8 mouse cellular contexts compared by ENCODE assay signal in the genomic region with DNA sequence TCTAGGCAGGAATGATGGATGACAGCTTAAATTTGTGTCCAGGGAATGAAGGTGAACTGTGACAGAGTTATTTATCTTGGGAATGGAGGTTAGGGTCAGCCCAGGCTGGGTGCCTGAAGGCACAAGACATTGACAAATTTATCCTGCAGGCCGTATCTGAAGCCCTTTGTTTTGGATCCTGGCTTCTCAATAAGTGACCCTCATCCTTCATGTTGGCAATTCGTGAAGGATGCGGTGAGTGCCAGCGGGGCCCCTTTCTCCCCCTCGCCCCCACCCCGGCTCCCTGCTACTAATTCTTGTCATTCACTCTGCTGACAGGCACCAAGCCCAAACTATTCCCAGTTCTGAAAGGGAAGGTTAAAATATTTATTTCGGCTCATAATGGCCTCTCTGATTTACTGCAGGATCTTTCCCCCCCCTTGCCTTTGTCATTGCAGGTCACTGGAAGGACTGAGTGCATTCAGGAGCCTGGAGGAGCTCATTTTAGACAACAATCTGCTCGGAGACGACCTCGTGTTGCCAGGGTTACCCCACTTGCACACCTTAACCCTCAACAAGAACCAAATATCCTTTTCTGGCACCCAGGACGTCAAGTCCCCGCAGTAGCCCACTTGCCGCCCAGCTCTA.
DNase-seq lines count a peak whose midpoint lies in the region; ATAC-seq and TF ChIP-seq lines count a peak whose summit lies in the region.
"Had no signal": no experiment of that assay in that cellular context is flagged by ENCODE, and none has a peak within 500 bp of the region (broad histone marks: within the 10 kb centered on the region; RNA-seq: fewer than 3 reads in every experiment).

No protein-coding gene starts in this region.

- H3K4me2 ChIP-seq in hindbrain, embryonic 12.5 days (replicated peaks): peak overlapping the region; percentile 38
- peak overlapping the region; percentile 15; the same call in 1 of the 2 replicates for H3K4me2 ChIP-seq in limb, embryonic 14.5 days (replicated peaks; ENCODE audit: low read depth, low read length, severe bottlenecking)
- no peak overlapping the region for H3K4me2 ChIP-seq in liver, embryonic 11.5 days
- H3K4me2 ChIP-seq: limb, embryonic 15.5 days had no signal

- 12% methylated on average over 13 of the region's 13 CpGs for WGBS in hindbrain, embryonic 12.5 days
- 28% methylated on average over 13 of the region's 13 CpGs for WGBS in limb, embryonic 14.5 days
- 52% methylated on average over 13 of the region's 13 CpGs for WGBS in liver, embryonic 11.5 days

- no peaks in the 10 kb centered on the region for H3K9me3 ChIP-seq in hindbrain, embryonic 12.5 days (replicated peaks)
- H3K9me3 ChIP-seq in limb, embryonic 14.5 days (ENCODE audit: control insufficient read depth, low read length): no peaks in the 10 kb centered on the region
- no peaks in the 10 kb centered on the region for H3K9me3 ChIP-seq in liver, embryonic 11.5 days (ENCODE audit: control insufficient read depth, low read length)
- H3K9me3 ChIP-seq: limb, embryonic 15.5 days had no signal

- peak; percentile 78 for ATAC-seq in hindbrain, embryonic 12.5 days (ENCODE audit: low FRiP score)
- ATAC-seq in limb, embryonic 14.5 days (ENCODE audit: low FRiP score, low read depth): no peak
- ATAC-seq in inflammation-experienced regulatory T-cells, adult 6 months: no peak
- no peak for ATAC-seq in liver, embryonic 11.5 days (replicated peaks; ENCODE audit: low FRiP score)

- DNase-seq in NIH3T3 (ENCODE audit: low read depth): peak; percentile 82
- DNase-seq in adrenal gland, postnatal 10 days: peak; percentile 32
- no peak for DNase-seq in limb, embryonic 14.5 days (ENCODE audit: low spot score)
- no peak for DNase-seq in Muller cell, postnatal 12 days (ENCODE audit: inconsistent ontology term)
- DNase-seq in liver, embryonic 11.5 days (ENCODE audit: low spot score): no peak

- H3K9ac ChIP-seq in hindbrain, embryonic 12.5 days: no peak overlapping the region
- no peak overlapping the region for H3K9ac ChIP-seq in limb, embryonic 14.5 days (ENCODE audit: low read depth, low read length, severe bottlenecking)
- no peak overlapping the region for H3K9ac ChIP-seq in liver, embryonic 11.5 days (ENCODE audit: low read depth, low read length)
- H3K9ac ChIP-seq: limb, embryonic 15.5 days had no signal

- H3K36me3 ChIP-seq in hindbrain, embryonic 12.5 days: no peaks in the 10 kb centered on the region
- H3K36me3 ChIP-seq in limb, embryonic 14.5 days (ENCODE audit: control insufficient read depth, insufficient read depth, low read length): no peaks in the 10 kb centered on the region
- no peaks in the 10 kb centered on the region for H3K36me3 ChIP-seq in liver, embryonic 11.5 days (ENCODE audit: control insufficient read depth, insufficient read depth, low read length)
- H3K36me3 ChIP-seq: limb, embryonic 15.5 days had no signal

- H3K27me3 ChIP-seq in hindbrain, embryonic 12.5 days: peaks cover 7% of the 10 kb centered on the region
- H3K27me3 ChIP-seq in limb, embryonic 14.5 days (ENCODE audit: control insufficient read depth, insufficient read depth, low read length): no peaks in the 10 kb centered on the region
- no peaks in the 10 kb centered on the region for H3K27me3 ChIP-seq in liver, embryonic 11.5 days (replicated peaks; ENCODE audit: control insufficient read depth, insufficient read depth, low read length)

- no peak for TF ChIP-seq POLR2A in limb, embryonic 14.5 days (IDR thresholded peaks at IDR 0.05; ENCODE audit: borderline replicate concordance, extremely low read depth, insufficient read depth, insufficient read length)

- no peak overlapping the region for H3K4me3 ChIP-seq in hindbrain, embryonic 12.5 days
- H3K4me3 ChIP-seq in limb, embryonic 14.5 days (replicated peaks; ENCODE audit: low read length): no peak overlapping the region
- no peak overlapping the region for H3K4me3 ChIP-seq in liver, embryonic 11.5 days (ENCODE audit: low read depth, low read length)
- H3K4me3 ChIP-seq: limb, embryonic 15.5 days had no signal

- H3K4me1 ChIP-seq in hindbrain, embryonic 12.5 days: peaks cover 33% of the 10 kb centered on the region
- H3K4me1 ChIP-seq in limb, embryonic 14.5 days (ENCODE audit: control insufficient read depth, insufficient read depth, low read length): peaks cover 27% of the 10 kb centered on the region
- H3K4me1 ChIP-seq in liver, embryonic 11.5 days (replicated peaks; ENCODE audit: control insufficient read depth, insufficient read depth, low read length): no peaks in the 10 kb centered on the region

- H3K27ac ChIP-seq in hindbrain, embryonic 12.5 days: peak overlapping the region; percentile 72
- H3K27ac ChIP-seq in limb, embryonic 14.5 days (replicated peaks; ENCODE audit: low read depth, low read length): no peak overlapping the region
- H3K27ac ChIP-seq in liver, embryonic 11.5 days (ENCODE audit: low read depth, low read length): no peak overlapping the region
- H3K27ac ChIP-seq: limb, embryonic 15.5 days had no signal

Comparison
In these comparisons a context has a peak if more than half of its experiments do, and no peak if none do; other contexts are left out.
1. DNase-seq: peak in NIH3T3 (single experiment) and adrenal gland, postnatal 10 days (single experiment); none in limb, embryonic 14.5 days (single experiment), Muller cell, postnatal 12 days (single experiment) and liver, embryonic 11.5 days (single experiment).